Mouse (Mus musculus) megakaryocyte progenitor cell, adult 5-6 weeks (primary cell): ENCODE measurements at regions not wholly inside any gene's neighbourhood (a gene's known extent, or its start where the extent isn't known, plus 50 kb on each side); places are given as distances from the start of the nearest gene placed in this dataset.

Source experiments
- ATAC-seq: replicated peaks from 2 replicates; pipeline ENCODE4 v1.8.0; 2016; ENCODE audit warnings: mild to moderate bottlenecking, moderate TSS enrichment, inconsistent platforms; ENCODE audit not compliant: poor library complexity

- no peak for ATAC-seq
Measured at GRCm38 (mm10) chr14:58969248-58969647, 173.4 kb downstream of the 1700129C05Rik start.

GRCm38 (mm10) chr14:58967975-58968374, 174.7 kb downstream of the 1700129C05Rik start:
- no peak for ATAC-seq

- peak; percentile 42; the same call in 1 of the 2 replicates for ATAC-seq
Measured at GRCm38 (mm10) chr14:58967163-58967562, 175.5 kb downstream of the 1700129C05Rik start.

- no peak for ATAC-seq
Measured at GRCm38 (mm10) chr14:58944958-58945357, 197.7 kb downstream of the 1700129C05Rik start.

- no peak for ATAC-seq
Measured at GRCm38 (mm10) chr14:58943267-58943765, 199.4 kb downstream of the 1700129C05Rik start.

GRCm38 (mm10) chr14:58939086-58939485, 203.6 kb downstream of the 1700129C05Rik start:
- no peak for ATAC-seq

- no peak for ATAC-seq
Measured at GRCm38 (mm10) chr14:58938601-58938970, 204.1 kb downstream of the 1700129C05Rik start.

GRCm38 (mm10) chr14:58937791-58938600, 204.7 kb downstream of the 1700129C05Rik start:
- no peak for ATAC-seq

- no peak for ATAC-seq
Measured at GRCm38 (mm10) chr14:58937331-58937730, 205.4 kb downstream of the 1700129C05Rik start.

- ATAC-seq: no peak
Measured at GRCm38 (mm10) chr14:58936131-58936530, 206.6 kb downstream of the 1700129C05Rik start.

GRCm38 (mm10) chr14:58917853-58918252, 224.8 kb downstream of the 1700129C05Rik start:
- no peak for ATAC-seq

- ATAC-seq: peak; percentile 34; the same call in 1 of the 2 replicates
Measured at GRCm38 (mm10) chr14:58917228-58917627, 225.5 kb downstream of the 1700129C05Rik start.

GRCm38 (mm10) chr14:58914937-58915336, 227.8 kb downstream of the 1700129C05Rik start:
- no peak for ATAC-seq

GRCm38 (mm10) chr14:58910846-58911245, 231.8 kb downstream of the 1700129C05Rik start:
- no peak for ATAC-seq

- ATAC-seq: no peak
Measured at GRCm38 (mm10) chr14:58907932-58908331, 234.8 kb downstream of the 1700129C05Rik start.

GRCm38 (mm10) chr14:58907359-58907758, 235.3 kb downstream of the 1700129C05Rik start:
- ATAC-seq: no peak

- no peak for ATAC-seq
Measured at GRCm38 (mm10) chr14:58906631-58907030, 236.1 kb downstream of the 1700129C05Rik start.

GRCm38 (mm10) chr14:58868176-58868949, 274.3 kb downstream of the 1700129C05Rik start:
- no peak for ATAC-seq

- no peak for ATAC-seq
Measured at GRCm38 (mm10) chr14:58867396-58868107, 275.1 kb downstream of the 1700129C05Rik start.

GRCm38 (mm10) chr14:58854871-58855270, 287.8 kb downstream of the 1700129C05Rik start:
- no peak for ATAC-seq

GRCm38 (mm10) chr14:58844565-58844964, 298.1 kb downstream of the 1700129C05Rik start:
- ATAC-seq: no peak
